Mouse (Mus musculus) heart, postnatal 0 days (tissue): Measurements from ENCODE around the gene Nrbf2. TPM values are rescaled to one million over a fixed set of nuclear protein-coding genes. Genes with fewer than 3 reads are reported as not detected.
A peak's percentile ranks its signal among the peaks of the same experiment; 100 is the strongest.

Source experiments
- ATAC-seq: fragments of 200-750 bp; cut with Nextera tagmentation; 2 replicates; pipeline ENCODE4 v1.8.0; 2017; ENCODE audit warnings: low read depth, moderate number of reproducible peaks, moderate library complexity; ENCODE audit not compliant: insufficient read depth
- DNase-seq: peaks from one replicate; pipeline ENCODE4 v3.0.0-alpha.2; 2016; ENCODE audit warnings: low spot score
- H3K27ac ChIP-seq: fragments of 300-500 bp; sonication (generic); 2 replicates; pipeline ENCODE4 v1.5.1; 2014; ENCODE audit warnings: low read depth, mild to moderate bottlenecking
- H3K27me3 ChIP-seq: fragments of 300-500 bp; sonication (generic); 2 replicates; pipeline ENCODE4 v1.6.1; 2014; ENCODE audit warnings: low read length, mixed read lengths; ENCODE audit not compliant: control insufficient read depth, insufficient read depth
- H3K36me3 ChIP-seq: fragments of 300-500 bp; sonication (generic); replicated peaks from 2 replicates; pipeline ENCODE4 v1.6.1; 2014; ENCODE audit warnings: low read length, mixed read lengths; ENCODE audit not compliant: control insufficient read depth, insufficient read depth
- H3K4me1 ChIP-seq: fragments of 300-500 bp; sonication (generic); 2 replicates; pipeline ENCODE4 v1.6.1; 2014; ENCODE audit warnings: antibody characterized with exemption; ENCODE audit not compliant: control insufficient read depth, insufficient read depth
- H3K4me2 ChIP-seq: fragments of 300-500 bp; sonication (generic); 2 replicates; pipeline ENCODE4 v1.6.1; 2014; ENCODE audit warnings: low read depth, mild to moderate bottlenecking, low read length, moderate library complexity
- H3K4me3 ChIP-seq: fragments of 300-500 bp; sonication (generic); 2 replicates; pipeline ENCODE4 v1.5.1; 2014; ENCODE audit warnings: low read depth, low read length
- H3K9ac ChIP-seq: fragments of 300-500 bp; sonication (generic); replicated peaks from 2 replicates; pipeline ENCODE4 v1.6.1; 2014; ENCODE audit warnings: low read depth, low read length, mixed read lengths
- H3K9me3 ChIP-seq: fragments of 300-500 bp; sonication (generic); replicated peaks from 2 replicates; pipeline ENCODE4 v1.6.1; 2016; ENCODE audit warnings: low read length; ENCODE audit not compliant: control insufficient read depth
- CTCF ChIP-seq: IDR thresholded peaks from 2 replicates; pipeline ENCODE4 v1.5.1; 2016; ENCODE audit warnings: antibody characterized with exemption, control low read depth, low read depth
- EP300 ChIP-seq: IDR thresholded peaks from 2 replicates; pipeline ENCODE4 v1.6.1; 2016; ENCODE audit warnings: antibody characterized with exemption, low read depth
- WGBS: fragments of 180-500 bp; shearing (Covaris S2); extraction: QIAGEN DNeasy Blood & Tissue Kit; methylation state at CpG from one replicate; pipeline ENCODE4 v1.1.7; 2014; 5-methylcytosine and 5-hydroxymethylcytosine counted together
- polyA plus RNA-seq: library from polyadenylated mRNA; unstranded; fragments of >200 nt; fragmentation: Nextera tagmentation; extraction: Ambion mirVana; gene quantifications from 2 replicates; pipeline ENCODE4 v1.2.1, GENCODE M21; 2015
- total RNA-seq: library from RNA; depleted of rRNA; stranded (reverse); fragments of >200 nt; gene quantifications from 2 replicates; pipeline ENCODE4 v1.2.3, GENCODE M21; 2014; ENCODE audit warnings: low replicate concordance

Gene Nrbf2
- total and polyA plus RNA-seq, 2 experiments from 2014 or later, result 12.5 to 24.3 TPM

GRCm38 (mm10) chr10:67312456-67312855, 27.4 kb upstream of the Nrbf2 start:
- no peak for DNase-seq
- 40% methylated on average over 6 of the region's 6 CpGs for WGBS
- peak overlapping the region; percentile 3; the same call in 1 of the 2 replicates for H3K27ac ChIP-seq
- H3K4me1 ChIP-seq, result no peaks in the 10 kb centered on the region
- no peaks in the 10 kb centered on the region for H3K27me3 ChIP-seq
- H3K9ac ChIP-seq, result no peak overlapping the region
- 0 out of 2 replicates have a peak overlapping the region, but pooled peaks have one; percentile 0 for H3K4me2 ChIP-seq
- ATAC-seq, result 0 out of 2 replicates have a peak, but pooled peaks have one; percentile 15
- H3K4me3 ChIP-seq, result no peak overlapping the region
- no peak for TF ChIP-seq CTCF
- TF ChIP-seq EP300, result no peak
- no peaks in the 10 kb centered on the region for H3K36me3 ChIP-seq
- no peaks in the 10 kb centered on the region for H3K9me3 ChIP-seq

- DNase-seq, result peak; percentile 59
Measured at GRCm38 (mm10) chr10:67311277-67311959, 26.3 kb upstream of the Nrbf2 start.

GRCm38 (mm10) chr10:67309483-67310138, 24.5 kb upstream of the Nrbf2 start:
- Histone ChIP-seq H3K36me3 (no peaks in the 10 kb centered on the region), H3K27ac (no peak overlapping the region), H3K4me2 (no peak overlapping the region), H3K4me3 (no peak overlapping the region), H3K4me1 (no peaks in the 10 kb centered on the region), H3K9me3 (no peaks in the 10 kb centered on the region), H3K9ac (no peak overlapping the region), H3K27me3 (no peaks in the 10 kb centered on the region)
- WGBS, result 84% methylated on average over 7 of the region's 7 CpGs
- ATAC-seq, result no peak
- no peak for TF ChIP-seq EP300
- TF ChIP-seq CTCF, result no peak
- DNase-seq, result no peak

More at GRCm38 (mm10) chr10:67311277-67311959, 26.3 kb upstream of the Nrbf2 start:
- Histone ChIP-seq H3K9ac (no peak overlapping the region), H3K27me3 (no peaks in the 10 kb centered on the region), H3K9me3 (no peaks in the 10 kb centered on the region), H3K4me1 (no peaks in the 10 kb centered on the region), H3K27ac (no peak overlapping the region), H3K4me2 (no peak overlapping the region), H3K36me3 (no peaks in the 10 kb centered on the region), H3K4me3 (no peak overlapping the region)
- TF ChIP-seq EP300, result no peak
- TF ChIP-seq CTCF, result peak; percentile 88
- ATAC-seq, result peak; percentile 65; the same call in 1 of the 2 replicates
- WGBS, result 19% methylated on average over 9 of the region's 9 CpGs

- DNase-seq (no peak), ATAC-seq (no peak)
- no peak overlapping the region for H3K27ac ChIP-seq
- peaks cover 9% of the 10 kb centered on the region for H3K4me1 ChIP-seq
- no peaks in the 10 kb centered on the region for H3K9me3 ChIP-seq
- H3K27me3 ChIP-seq, result no peaks in the 10 kb centered on the region
- 28% methylated on average over 2 of the region's 2 CpGs for WGBS
- TF ChIP-seq CTCF, result no peak
- TF ChIP-seq EP300, result no peak
- no peaks in the 10 kb centered on the region for H3K36me3 ChIP-seq
- H3K4me2 ChIP-seq, result no peak overlapping the region
- no peak overlapping the region for H3K9ac ChIP-seq
- H3K4me3 ChIP-seq, result no peak overlapping the region
Measured at GRCm38 (mm10) chr10:67302340-67302739, 17.2 kb upstream of the Nrbf2 start.

- Histone ChIP-seq H3K36me3 (no peaks in the 10 kb centered on the region), H3K4me1 (peaks cover 12% of the 10 kb centered on the region), H3K9me3 (no peaks in the 10 kb centered on the region), H3K4me3 (no peak overlapping the region), H3K4me2 (no peak overlapping the region), H3K27me3 (no peaks in the 10 kb centered on the region), H3K27ac (no peak overlapping the region), H3K9ac (no peak overlapping the region)
- 83% methylated on average over 6 of the region's 6 CpGs for WGBS
- TF ChIP-seq CTCF (no peak), EP300 (no peak)
- ATAC-seq (no peak), DNase-seq (no peak)
Measured at GRCm38 (mm10) chr10:67301046-67301445, 15.9 kb upstream of the Nrbf2 start.
